Mouse (Mus musculus) E14TG2a.4 (cell line): ENCODE measurements at regions not wholly inside any gene's neighbourhood (a gene's known extent, or its start where the extent isn't known, plus 50 kb on each side); places are given as distances from the start of the nearest gene placed in this dataset.

Source experiments
- H3K27me3 ChIP-seq: 2 replicates; pipeline ENCODE4 v1.6.1; 2014; ENCODE audit warnings: low read length, control low read depth; ENCODE audit not compliant: insufficient read depth
- H3K36me3 ChIP-seq: 2 replicates; pipeline ENCODE4 v1.6.1; 2014; ENCODE audit warnings: low read length, control low read depth; ENCODE audit not compliant: insufficient read depth
- H3K4me1 ChIP-seq: replicated peaks from 2 replicates; pipeline ENCODE4 v1.6.1; 2014; ENCODE audit warnings: low read depth, low read length, control low read depth
- H3K4me3 ChIP-seq: replicated peaks from 2 replicates; pipeline ENCODE4 v1.5.1; 2014; ENCODE audit warnings: mild to moderate bottlenecking, low read length
- H3K9me3 ChIP-seq: 2 replicates; pipeline ENCODE4 v1.6.1; 2014; ENCODE audit warnings: low read length, control low read depth
- CTCF ChIP-seq: conservative IDR thresholded peaks from 2 replicates; pipeline ENCODE4 v1.5.1; 2014; ENCODE audit warnings: low read length
- NANOG ChIP-seq: IDR thresholded peaks from 2 replicates; pipeline ENCODE4 v1.6.1; 2014; ENCODE audit warnings: borderline replicate concordance, low read length, mixed read lengths
- POU5F1 ChIP-seq: IDR thresholded peaks from 2 replicates; pipeline ENCODE4 v1.6.1; 2014; ENCODE audit warnings: low read length, borderline replicate concordance

GRCm38 (mm10) chr1:151130036-151130435 is 52.3 kb upstream of the Gm47985 start:
- Histone ChIP-seq H3K27me3 (no peaks in the 10 kb centered on the region), H3K36me3 (no peaks in the 10 kb centered on the region), H3K4me3 (no peak overlapping the region), H3K9me3 (no peaks in the 10 kb centered on the region), H3K4me1 (no peaks in the 10 kb centered on the region)
- TF ChIP-seq CTCF: no peak
- no peak for TF ChIP-seq NANOG
- no peak for TF ChIP-seq POU5F1

GRCm38 (mm10) chr1:151130845-151131626 is 51.3 kb upstream of the Gm47985 start:
- Histone ChIP-seq H3K9me3 (no peaks in the 10 kb centered on the region), H3K4me3 (no peak overlapping the region), H3K27me3 (no peaks in the 10 kb centered on the region), H3K4me1 (no peaks in the 10 kb centered on the region), H3K36me3 (no peaks in the 10 kb centered on the region)
- no peak for TF ChIP-seq CTCF

GRCm38 (mm10) chr1:151131627-151132284 is 50.6 kb upstream of the Gm47985 start:
- Histone ChIP-seq H3K4me3 (no peak overlapping the region), H3K36me3 (no peaks in the 10 kb centered on the region), H3K9me3 (no peaks in the 10 kb centered on the region), H3K27me3 (no peaks in the 10 kb centered on the region), H3K4me1 (no peaks in the 10 kb centered on the region)
- no peak for TF ChIP-seq NANOG
- TF ChIP-seq CTCF: no peak
- no peak for TF ChIP-seq POU5F1
